Mouse (Mus musculus): ENCODE measurements around the gene Il17rc. TPM values are rescaled to one million over a fixed set of nuclear protein-coding genes. Genes with fewer than 3 reads are reported as not detected.
A peak's percentile ranks its signal among the peaks of the same experiment; 100 is the strongest.

The Il17rc gene
- total RNA-seq (2015) (not detected in 2 replicates), total RNA-seq (2017) (not detected in 2 replicates)

DNA sequence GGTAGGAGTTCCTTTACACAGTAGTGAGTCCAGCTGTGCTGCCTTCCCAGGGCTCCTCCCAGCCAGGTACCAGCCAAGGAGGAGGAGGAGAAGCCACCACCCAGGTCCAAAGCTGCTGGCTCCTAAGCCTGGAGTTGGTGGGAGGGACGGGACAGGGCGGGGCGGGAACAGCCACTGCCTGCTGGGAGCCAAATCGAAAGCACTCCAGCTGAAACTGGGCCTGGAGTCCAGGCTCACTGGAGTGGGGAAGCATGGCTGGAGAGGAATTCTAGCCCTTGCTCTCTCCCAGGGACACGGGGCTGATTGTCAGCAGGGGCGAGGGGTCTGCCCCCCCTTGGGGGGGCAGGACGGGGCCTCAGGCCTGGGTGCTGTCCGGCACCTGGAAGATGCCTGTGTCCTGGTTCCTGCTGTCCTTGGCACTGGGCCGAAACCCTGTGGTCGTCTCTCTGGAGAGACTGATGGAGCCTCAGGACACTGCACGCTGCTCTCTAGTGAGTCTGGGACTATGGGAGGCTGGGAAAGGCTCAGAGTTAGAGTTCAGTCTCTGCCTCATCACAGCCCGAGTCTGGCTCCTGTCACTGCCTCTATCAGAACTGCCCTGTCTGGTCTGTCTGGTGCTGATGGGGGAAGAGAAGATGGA lies at the start of gene Il17rc:
Il17rc (plus strand) TSS at position 131 of the 640 bp plus-strand sequence.
- no peak for ATAC-seq (replicated peaks; ENCODE audit: poor library complexity)

DNA sequence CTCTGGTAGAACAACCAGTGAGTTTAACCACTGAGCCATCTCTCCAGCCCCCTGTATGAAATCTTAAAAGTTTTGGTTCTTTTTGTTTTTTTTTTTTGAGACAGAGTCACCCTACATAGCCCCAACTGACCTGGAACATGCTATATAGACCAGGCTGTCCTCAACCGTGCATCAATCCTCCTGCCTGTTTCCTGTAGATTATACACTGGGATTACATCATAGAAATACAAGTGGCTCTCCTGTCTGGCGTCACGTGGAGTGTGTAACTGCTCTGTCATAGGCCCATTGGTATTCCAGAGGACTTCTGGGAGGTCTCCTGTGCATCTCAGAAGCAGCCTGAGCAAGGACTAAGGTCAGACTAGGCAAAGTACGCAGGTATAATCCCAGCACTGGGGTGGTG lies 48.2 kb upstream of the Il17rc start:
- ATAC-seq (replicated peaks; ENCODE audit: poor library complexity) = peak; percentile 10; the same call in 1 of the 2 replicates

GRCm38 (mm10) chr6:113424187-113424586 lies 47.0 kb upstream of the Il17rc start:
- ATAC-seq (replicated peaks; ENCODE audit: poor library complexity) = no peak

DNA sequence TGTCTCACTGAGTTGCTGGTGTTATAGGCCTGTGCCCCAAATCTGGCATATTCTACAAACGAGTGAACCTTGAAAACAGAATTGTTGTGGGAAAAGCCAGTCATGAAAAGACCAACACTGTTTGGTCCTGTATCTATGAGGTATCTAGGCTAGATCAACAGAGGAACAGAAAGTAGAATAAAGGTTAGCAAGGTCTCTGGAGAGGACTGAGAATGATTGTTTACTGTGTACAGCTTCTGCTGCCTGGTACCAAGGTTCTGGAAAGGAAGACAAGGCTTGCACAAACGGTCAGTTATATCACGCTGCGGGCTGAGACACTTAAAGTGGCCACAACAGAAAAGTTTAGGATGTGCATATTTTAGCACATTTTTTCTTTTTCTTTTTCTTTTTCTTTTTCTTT lies 44.5 kb upstream of the Il17rc start:
- ATAC-seq (replicated peaks; ENCODE audit: poor library complexity) = no peak

GRCm38 (mm10) chr6:113427397-113427796 lies 43.8 kb upstream of the Il17rc start:
- peak; percentile 90 for ATAC-seq (replicated peaks; ENCODE audit: poor library complexity)

GRCm38 (mm10) chr6:113428006-113428405 lies 43.2 kb upstream of the Il17rc start:
- no peak for ATAC-seq (replicated peaks; ENCODE audit: poor library complexity)

- no peak for ATAC-seq (replicated peaks; ENCODE audit: poor library complexity)
Measured at GRCm38 (mm10) chr6:113429965-113430364, 41.3 kb upstream of the Il17rc start.

- ATAC-seq (replicated peaks; ENCODE audit: poor library complexity) = no peak
Measured at GRCm38 (mm10) chr6:113430846-113431245, 40.4 kb upstream of the Il17rc start.

DNA sequence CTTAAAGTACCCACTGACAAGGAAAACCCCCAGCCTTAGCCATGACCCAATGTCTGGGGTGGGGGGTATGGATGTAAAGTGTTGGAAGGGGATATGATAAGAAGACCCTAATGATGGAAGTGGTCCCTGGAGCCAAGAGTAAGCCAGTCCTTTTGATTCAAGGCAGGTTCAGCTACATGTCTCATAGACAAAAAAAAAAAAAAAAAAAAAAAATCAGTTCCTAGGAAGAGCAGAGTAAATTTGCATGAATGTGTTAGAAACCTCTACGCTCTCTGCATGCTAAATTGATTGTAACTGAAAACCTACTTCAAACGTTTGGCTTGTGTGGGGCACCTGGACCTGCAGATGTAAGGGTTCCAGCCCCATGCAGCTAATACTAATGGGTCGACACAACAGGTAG lies 39.4 kb upstream of the Il17rc start:
- no peak for ATAC-seq (replicated peaks; ENCODE audit: poor library complexity)

DNA sequence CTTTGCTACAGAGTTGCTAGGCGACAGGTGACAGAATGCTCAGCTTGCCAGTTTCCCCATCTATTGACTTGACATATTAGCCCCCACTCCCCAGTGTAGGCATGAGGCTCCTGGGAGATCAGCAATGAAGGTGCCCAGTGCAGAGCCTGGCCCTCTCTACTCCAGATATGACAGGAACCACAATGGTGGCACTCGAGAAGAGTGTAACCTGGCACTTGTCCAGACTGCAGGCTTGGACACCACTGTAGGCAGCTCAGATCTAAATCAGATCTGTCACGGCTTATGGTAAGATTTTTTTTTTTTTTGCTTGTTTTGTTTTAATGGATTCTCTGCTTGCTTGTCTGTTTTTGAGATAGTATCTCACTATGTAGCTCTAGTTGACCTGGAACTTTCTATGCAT lies 37.6 kb upstream of the Il17rc start:
- ATAC-seq (replicated peaks; ENCODE audit: poor library complexity) = 0 out of 2 replicates have a peak, but pooled peaks have one; percentile 14

DNA sequence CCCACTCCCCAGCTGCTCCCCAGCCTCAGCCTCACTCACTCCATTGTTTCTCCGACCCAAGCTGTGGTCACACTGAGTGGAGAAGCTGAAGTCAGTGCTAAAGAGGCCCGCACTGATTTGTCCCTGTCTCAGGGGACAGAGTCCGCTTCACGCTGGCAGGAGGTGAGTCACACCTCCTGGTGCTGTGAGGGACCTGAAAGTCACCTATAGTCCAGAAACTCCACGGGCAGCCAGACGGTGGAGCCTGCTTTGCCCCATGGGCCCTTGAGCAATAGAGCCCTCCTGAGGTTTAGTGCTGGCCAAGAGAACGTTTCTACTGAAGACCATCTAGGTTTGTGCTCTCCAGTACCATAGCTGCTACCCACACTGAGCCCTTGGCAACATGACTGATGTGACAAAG lies 36.5 kb upstream of the Il17rc start:
- ATAC-seq (replicated peaks; ENCODE audit: poor library complexity) = no peak

DNA sequence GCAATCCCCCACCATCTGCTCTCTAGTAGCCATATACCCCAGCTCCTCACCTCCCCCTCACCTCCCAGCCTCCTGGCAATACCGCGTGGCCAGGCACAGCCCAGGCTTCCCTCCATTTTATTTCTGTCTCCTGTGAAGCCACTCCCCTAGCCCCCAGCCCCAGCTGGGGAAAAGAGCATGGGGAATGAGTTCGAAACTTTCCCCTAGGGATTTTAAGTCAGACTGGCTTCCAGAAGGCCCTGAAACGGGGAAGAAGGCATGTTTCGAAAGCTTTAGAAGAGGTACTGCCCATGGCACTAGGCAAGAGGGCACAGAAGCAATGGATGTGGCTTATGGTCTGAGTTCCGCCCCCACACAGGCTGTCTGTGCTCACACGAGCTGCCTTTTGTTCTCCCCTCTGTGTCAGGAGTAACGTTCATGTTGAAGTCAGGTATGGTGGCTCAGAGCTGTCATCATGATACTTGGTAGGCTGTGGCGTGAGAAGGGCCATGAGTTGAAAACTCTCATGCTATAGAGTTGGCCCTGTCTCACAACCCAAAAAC lies 35.5 kb upstream of the Il17rc start, which contains the start of gene Cidec:
Cidec (minus strand) TSS at position 97 of the 542 bp plus-strand sequence.
- ATAC-seq (replicated peaks; ENCODE audit: poor library complexity) = no peak

DNA sequence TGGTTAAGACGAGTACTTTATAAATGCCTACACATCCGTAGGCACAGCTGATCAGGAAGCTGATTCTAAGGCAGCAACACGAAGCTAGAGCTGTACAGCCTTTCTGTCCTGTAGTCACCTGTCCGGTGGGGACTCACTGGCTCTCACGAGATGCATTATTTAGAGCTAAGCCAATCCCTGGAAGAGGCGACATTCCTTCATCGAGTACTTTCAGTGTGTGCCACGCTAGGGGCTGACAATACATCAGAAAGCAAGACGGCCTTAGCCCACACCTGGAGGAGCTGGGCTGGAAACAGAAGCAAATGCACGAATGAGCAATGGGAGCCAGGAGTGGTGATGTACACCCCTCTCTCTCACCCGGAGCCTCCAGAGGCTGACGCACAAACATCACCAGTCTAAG lies 34.1 kb upstream of the Il17rc start:
- no peak for ATAC-seq (replicated peaks; ENCODE audit: poor library complexity)

DNA sequence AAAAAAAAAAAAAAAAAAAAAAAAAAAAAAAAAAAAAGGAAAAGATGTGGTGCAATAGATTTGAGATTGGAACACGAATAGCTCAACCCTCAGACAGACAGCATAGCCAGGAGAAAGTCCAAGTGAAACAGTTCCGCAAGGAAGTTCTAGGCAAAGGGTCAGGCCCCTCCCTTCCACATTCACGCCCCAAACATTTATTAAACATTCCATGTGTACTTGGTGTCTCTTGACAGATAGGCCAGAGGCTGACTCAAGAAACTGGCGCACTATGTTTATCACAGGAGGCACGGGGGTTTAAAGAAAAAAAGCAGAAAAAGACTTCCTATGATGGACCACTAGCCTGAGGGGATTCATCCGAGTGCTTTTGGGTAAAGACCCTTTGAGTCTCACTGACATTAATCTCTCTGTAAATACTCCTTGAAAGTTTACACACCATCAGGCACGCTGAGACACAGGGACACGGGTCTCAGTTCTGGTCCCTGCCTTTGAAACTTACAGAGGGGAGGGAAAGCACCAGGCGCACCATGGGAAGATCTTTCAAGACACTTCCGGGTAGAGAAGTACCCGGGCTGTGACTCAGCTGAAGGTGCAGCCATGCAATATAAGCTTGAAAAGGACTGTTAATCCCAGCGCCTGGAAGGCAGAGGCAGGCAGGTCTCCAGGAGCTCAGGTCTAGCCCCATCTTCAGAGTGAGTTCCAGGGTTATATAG lies 32.4 kb upstream of the Il17rc start:
- ATAC-seq (replicated peaks; ENCODE audit: poor library complexity) = no peak

DNA sequence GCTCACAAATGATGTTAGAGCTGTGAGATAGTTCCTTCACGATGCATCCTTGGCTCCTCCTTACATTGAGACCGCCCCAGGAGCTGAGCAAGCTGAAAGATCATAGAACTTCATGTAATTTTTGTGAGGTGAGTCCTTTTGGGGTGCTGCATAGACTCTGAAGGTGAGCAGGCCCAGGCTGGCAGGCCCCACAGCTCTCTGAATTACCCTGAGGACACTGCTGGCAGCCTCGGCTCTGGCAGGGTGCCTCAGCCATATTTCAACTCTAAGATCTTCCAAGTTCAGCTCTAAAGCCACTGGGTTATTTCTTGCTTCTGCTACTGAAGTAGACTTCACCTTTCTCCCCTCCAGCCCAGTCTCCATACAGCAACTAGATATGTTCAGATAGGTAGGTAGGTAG lies 30.5 kb upstream of the Il17rc start:
- ATAC-seq (replicated peaks; ENCODE audit: poor library complexity) = no peak

DNA sequence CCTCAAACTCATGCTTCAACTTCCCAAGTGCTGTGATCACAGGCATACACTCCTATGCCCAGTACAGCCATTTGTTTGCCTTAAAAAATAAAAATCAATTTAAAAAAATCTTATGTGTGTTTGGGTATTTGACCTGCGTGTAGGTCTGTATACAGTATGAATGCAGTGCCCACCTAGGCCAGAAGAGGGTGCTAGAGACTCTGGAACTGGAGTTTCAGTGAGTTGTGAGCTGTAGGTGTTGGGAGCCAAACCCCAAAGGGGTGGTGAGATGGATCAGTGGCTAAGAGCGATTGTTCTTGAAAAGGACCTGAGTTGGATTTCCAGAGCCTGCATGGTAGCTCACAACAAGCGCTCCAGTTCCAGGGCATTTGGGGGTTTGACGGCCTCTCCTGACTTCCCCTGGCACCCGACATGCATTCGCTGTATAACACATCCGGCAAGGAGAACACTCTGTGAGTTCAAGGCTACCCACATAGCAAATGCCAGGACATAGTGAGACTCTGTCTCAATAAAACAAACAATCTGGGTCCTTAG lies 30.0 kb upstream of the Il17rc start:
- peak; percentile 85 for ATAC-seq (replicated peaks; ENCODE audit: poor library complexity)

GRCm38 (mm10) chr6:113442087-113442441 lies 29.2 kb upstream of the Il17rc start:
- no peak for ATAC-seq (replicated peaks; ENCODE audit: poor library complexity)

- peak; percentile 84 for ATAC-seq (replicated peaks; ENCODE audit: poor library complexity)
Measured at GRCm38 (mm10) chr6:113442442-113443090, 28.7 kb upstream of the Il17rc start, which contains the start of gene Jagn1. Jagn1 (plus strand) TSS chr6:113442569.

DNA sequence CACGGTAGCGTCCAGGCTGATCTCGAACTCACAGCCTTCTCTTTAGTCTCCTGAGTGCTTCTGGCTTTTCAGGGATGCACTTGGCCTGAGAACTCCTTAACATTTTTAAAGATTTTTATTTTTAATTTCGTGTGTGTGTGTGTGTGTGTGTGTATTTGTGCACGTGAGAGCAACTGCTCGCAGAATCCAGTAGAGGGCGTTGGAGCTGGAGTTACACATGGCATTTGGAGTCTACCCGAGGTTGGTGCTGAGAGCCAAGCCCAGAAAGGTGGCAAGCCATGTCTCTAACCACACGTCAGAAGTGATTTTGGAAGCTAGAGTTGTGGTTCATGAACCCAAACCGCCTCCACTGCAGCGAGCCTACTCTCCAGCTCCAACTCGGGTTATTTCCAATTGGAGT lies 28.1 kb upstream of the Il17rc start:
- ATAC-seq (replicated peaks; ENCODE audit: poor library complexity) = peak; percentile 55

GRCm38 (mm10) chr6:113444207-113444965 lies 26.8 kb upstream of the Il17rc start:
- no peak for ATAC-seq (replicated peaks; ENCODE audit: poor library complexity)

GRCm38 (mm10) chr6:113447639-113448038 lies 23.6 kb upstream of the Il17rc start:
- no peak for ATAC-seq (replicated peaks; ENCODE audit: poor library complexity)
